Mouse (Mus musculus) forebrain, postnatal 0 days (tissue): ENCODE measurements around the gene Aph1b. TPM values are rescaled to one million over a fixed set of nuclear protein-coding genes. Genes with fewer than 3 reads are reported as not detected.

ENCODE experiments used
- ATAC-seq: fragments of 200-750 bp; cut with Nextera tagmentation; 2 replicates; pipeline ENCODE4 v1.8.0; 2017; ENCODE audit warnings: mild to moderate bottlenecking, moderate library complexity
- DNase-seq: peaks from one replicate; pipeline ENCODE4 v3.0.0-alpha.2; 2015
- H3K27ac ChIP-seq: fragments of 300-500 bp; sonication (generic); 2 replicates; pipeline ENCODE4 v1.5.1; 2014; ENCODE audit warnings: low read depth, mild to moderate bottlenecking, antibody characterized with exemption, low read length, moderate library complexity, mixed read lengths
- H3K27me3 ChIP-seq: fragments of 300-500 bp; sonication (generic); 2 replicates; pipeline ENCODE4 v1.6.1; 2014; ENCODE audit warnings: mild to moderate bottlenecking, low read length, mixed read lengths; ENCODE audit not compliant: insufficient read depth
- H3K36me3 ChIP-seq: fragments of 300-500 bp; sonication (generic); 2 replicates; pipeline ENCODE4 v1.6.1; 2014; ENCODE audit warnings: mild to moderate bottlenecking, moderate library complexity; ENCODE audit not compliant: insufficient read depth
- H3K4me1 ChIP-seq: fragments of 300-500 bp; sonication (generic); 2 replicates; pipeline ENCODE4 v1.6.1; 2014; ENCODE audit warnings: antibody characterized with exemption; ENCODE audit not compliant: insufficient read depth
- H3K4me2 ChIP-seq: fragments of 300-500 bp; sonication (generic); 2 replicates; pipeline ENCODE4 v1.6.1; 2014; ENCODE audit warnings: low read depth, mild to moderate bottlenecking, moderate library complexity
- H3K4me3 ChIP-seq: fragments of 300-500 bp; sonication (generic); 2 replicates; pipeline ENCODE4 v1.5.1; 2014; ENCODE audit warnings: low read depth, low read length, mixed read lengths
- H3K9ac ChIP-seq: fragments of 300-500 bp; sonication (generic); 2 replicates; pipeline ENCODE4 v1.6.1; 2014; ENCODE audit warnings: mild to moderate bottlenecking
- H3K9me3 ChIP-seq: fragments of 300-500 bp; sonication (generic); 2 replicates; pipeline ENCODE4 v1.6.1; 2016; ENCODE audit warnings: low read length
- CTCF ChIP-seq: sonication (generic); IDR thresholded peaks from 2 replicates; pipeline ENCODE4 v1.5.1; 2016; ENCODE audit warnings: antibody characterized with exemption, control low read depth, low read depth
- WGBS: fragments of 180-500 bp; shearing (Covaris S2); extraction: QIAGEN DNeasy Blood & Tissue Kit; methylation state at CpG from one replicate; pipeline ENCODE4 v1.1.7; 2014; 5-methylcytosine and 5-hydroxymethylcytosine counted together
- polyA plus RNA-seq: library from polyadenylated mRNA; unstranded; fragments of >200 nt; fragmentation: Nextera tagmentation; extraction: Ambion mirVana; gene quantifications from 2 replicates; pipeline ENCODE4 v1.2.1, GENCODE M21; 2015
- total RNA-seq: library from RNA; depleted of rRNA; stranded (reverse); fragments of >200 nt; gene quantifications from 2 replicates; pipeline ENCODE4 v1.2.3, GENCODE M21; 2014; rRNA removed

Gene Aph1b
- total and polyA plus RNA-seq, 2 experiments from 2014 or later, result 17.7 to 37.8 TPM

DNA sequence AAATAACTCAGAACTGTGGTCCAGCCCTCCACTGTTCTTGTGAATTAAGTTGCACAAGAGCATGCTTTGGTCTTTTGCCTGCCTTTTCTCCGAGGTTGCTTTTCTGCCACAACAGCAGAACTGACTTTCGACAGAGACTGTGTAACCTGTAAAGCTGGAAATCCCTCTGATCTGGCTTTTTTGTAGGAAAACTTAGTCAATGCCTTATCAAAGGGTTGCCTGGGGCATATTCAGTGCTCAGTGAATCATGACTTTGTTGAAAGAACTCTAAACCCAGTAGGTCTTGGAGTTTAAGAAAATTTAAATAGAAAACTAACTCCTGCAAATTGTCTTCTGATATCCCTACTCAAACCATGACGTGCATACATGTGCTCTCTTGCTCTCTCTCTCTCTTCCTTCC, 64.7 kb downstream of the Aph1b start:
- WGBS, result 55% methylated on average over 3 of the region's 3 CpGs
- Histone ChIP-seq H3K36me3 (no peaks in the 10 kb centered on the region), H3K27ac (no peak overlapping the region), H3K9ac (no peak overlapping the region), H3K9me3 (no peaks in the 10 kb centered on the region), H3K4me3 (no peak overlapping the region), H3K27me3 (no peaks in the 10 kb centered on the region), H3K4me2 (no peak overlapping the region), H3K4me1 (no peaks in the 10 kb centered on the region)
- ATAC-seq (no peak), DNase-seq (no peak)
- no peak for TF ChIP-seq CTCF

- Histone ChIP-seq H3K27me3 (no peaks in the 10 kb centered on the region), H3K27ac (no peak overlapping the region), H3K9me3 (no peaks in the 10 kb centered on the region), H3K4me3 (no peak overlapping the region), H3K9ac (no peak overlapping the region), H3K36me3 (no peaks in the 10 kb centered on the region), H3K4me2 (no peak overlapping the region), H3K4me1 (no peaks in the 10 kb centered on the region)
- no peak for DNase-seq
- ATAC-seq, result no peak
- 75% methylated on average over 7 of the region's 7 CpGs for WGBS
- no peak for TF ChIP-seq CTCF
Observed at GRCm38 (mm10) chr9:66727333-66727732, 68.0 kb downstream of the Aph1b start.

DNA sequence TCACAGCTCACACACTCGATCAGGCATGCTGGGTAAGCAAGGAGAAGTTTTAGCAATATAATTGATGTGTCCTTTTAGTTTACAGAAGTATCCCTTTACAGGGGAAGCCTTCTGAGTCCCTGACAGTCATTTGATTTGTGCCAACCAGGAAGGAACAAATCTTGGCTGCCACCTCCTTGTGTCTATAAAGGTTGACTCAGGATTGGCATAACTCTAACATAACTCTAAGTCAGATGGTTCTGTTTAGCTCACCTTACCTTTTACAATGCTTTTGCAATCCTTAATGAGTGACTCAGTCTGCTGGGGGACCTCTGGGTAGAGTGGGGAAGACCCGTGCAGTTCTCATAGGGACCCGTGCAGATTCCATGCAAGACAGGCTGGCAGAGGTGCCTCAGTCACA, 69.7 kb downstream of the Aph1b start:
- Histone ChIP-seq H3K4me1 (no peaks in the 10 kb centered on the region), H3K27ac (no peak overlapping the region), H3K27me3 (no peaks in the 10 kb centered on the region), H3K4me2 (no peak overlapping the region), H3K9ac (no peak overlapping the region), H3K4me3 (no peak overlapping the region), H3K36me3 (no peaks in the 10 kb centered on the region), H3K9me3 (no peaks in the 10 kb centered on the region)
- WGBS, result 70% methylated on average over 3 of the region's 3 CpGs
- DNase-seq, result no peak
- no peak for ATAC-seq
- TF ChIP-seq CTCF, result no peak

Other genes starting within 250 kb of the Aph1b start
- gene Usp3, start 202.3 kb downstream of the Aph1b start, total RNA-seq, result 46.3 and 59.7 TPM in 2 replicates
- gene Usp3, start 202.3 kb downstream of the Aph1b start, polyA plus RNA-seq, result 55.1 and 55.2 TPM in 2 replicates
- 3.6 and 6.1 TPM in 2 replicates for gene Car12, start 81.8 kb downstream of the Aph1b start, total RNA-seq
- gene Car12, start 81.8 kb downstream of the Aph1b start, polyA plus RNA-seq, result 3.5 and 5.3 TPM in 2 replicates
- gene Gm10647, start 1.5 kb upstream of the Aph1b start, total RNA-seq, result 0.23 and 0.90 TPM in 2 replicates
- 0.33 TPM in 1 of 2 replicates, not detected in the other for gene Gm10647, start 1.5 kb upstream of the Aph1b start, polyA plus RNA-seq
- gene Aph1c, start 39.2 kb upstream of the Aph1b start, total RNA-seq, result 1.0 and 2.2 TPM in 2 replicates
- 2.9 and 3.6 TPM in 2 replicates for gene Aph1c, start 39.2 kb upstream of the Aph1b start, polyA plus RNA-seq
- gene Rab8b, start 124.2 kb upstream of the Aph1b start, total RNA-seq, result 22.2 and 30.7 TPM in 2 replicates
- gene Rab8b, start 124.2 kb upstream of the Aph1b start, polyA plus RNA-seq, result 6.0 and 20.7 TPM in 2 replicates
- gene Rps27l, start 150.6 kb upstream of the Aph1b start, total RNA-seq, result 129 and 139 TPM in 2 replicates
- 208 and 277 TPM in 2 replicates for gene Rps27l, start 150.6 kb upstream of the Aph1b start, polyA plus RNA-seq
- gene Lactb, start 180.0 kb upstream of the Aph1b start, total RNA-seq, result 20.3 and 20.7 TPM in 2 replicates
- 9.9 and 12.2 TPM in 2 replicates for gene Lactb, start 180.0 kb upstream of the Aph1b start, polyA plus RNA-seq